Mouse (Mus musculus) forebrain, embryonic 11.5 days (tissue): ENCODE measurements around the gene Plin4. TPM values are rescaled to one million over a fixed set of nuclear protein-coding genes. Genes with fewer than 3 reads are reported as not detected.
A peak's percentile ranks its signal among the peaks of the same experiment; 100 is the strongest.

Experiments used
- ATAC-seq: fragments of 200-750 bp; cut with Nextera tagmentation; replicated peaks from 2 replicates; pipeline ENCODE4 v1.8.0; 2017; ENCODE audit warnings: moderate TSS enrichment; ENCODE audit not compliant: low FRiP score
- DNase-seq: peaks from one replicate; pipeline ENCODE4 v3.0.0-alpha.2; 2017; ENCODE audit warnings: low spot score
- H3K27ac ChIP-seq: fragments of 300-500 bp; sonication (generic); 2 replicates; pipeline ENCODE4 v1.5.1; 2014; ENCODE audit warnings: low read depth, low read length
- H3K27me3 ChIP-seq: fragments of 300-500 bp; sonication (generic); 2 replicates; pipeline ENCODE4 v1.6.1; 2014; ENCODE audit warnings: mild to moderate bottlenecking, low read length, mixed read lengths; ENCODE audit not compliant: control insufficient read depth, insufficient read depth
- H3K36me3 ChIP-seq: fragments of 300-500 bp; sonication (generic); 2 replicates; pipeline ENCODE4 v1.6.1; 2014; ENCODE audit warnings: mild to moderate bottlenecking, low read length, moderate library complexity, mixed read lengths; ENCODE audit not compliant: control insufficient read depth, insufficient read depth
- H3K4me1 ChIP-seq: fragments of 300-500 bp; sonication (generic); replicated peaks from 2 replicates; pipeline ENCODE4 v1.6.1; 2014; ENCODE audit warnings: low read length, mixed read lengths; ENCODE audit not compliant: control insufficient read depth, insufficient read depth
- H3K4me2 ChIP-seq: fragments of 300-500 bp; sonication (generic); 2 replicates; pipeline ENCODE4 v1.6.1; 2014; ENCODE audit warnings: low read depth, mild to moderate bottlenecking, low read length, moderate library complexity, mixed read lengths; ENCODE audit not compliant: severe bottlenecking
- H3K4me3 ChIP-seq: fragments of 300-500 bp; sonication (generic); 2 replicates; pipeline ENCODE4 v1.5.1; 2014; ENCODE audit warnings: low read depth, low read length
- H3K9ac ChIP-seq: fragments of 300-500 bp; sonication (generic); 2 replicates; pipeline ENCODE4 v1.6.1; 2014; ENCODE audit warnings: low read length
- H3K9me3 ChIP-seq: fragments of 300-500 bp; sonication (generic); 2 replicates; pipeline ENCODE4 v1.6.1; 2016; ENCODE audit warnings: low read length, mixed read lengths; ENCODE audit not compliant: control insufficient read depth
- WGBS: fragments of 180-500 bp; shearing (Covaris S2); extraction: QIAGEN DNeasy Blood & Tissue Kit; methylation state at CpG from one replicate; pipeline ENCODE4 v1.1.7; 2014; 5-methylcytosine and 5-hydroxymethylcytosine counted together
- polyA plus RNA-seq: library from polyadenylated mRNA; unstranded; fragments of >200 nt; fragmentation: Nextera tagmentation; extraction: Ambion mirVana; gene quantifications from 2 replicates; pipeline ENCODE4 v1.2.1, GENCODE M21; 2014

Gene Plin4
- polyA plus RNA-seq, 1 experiment from 2014 or later, result 0.07 TPM

DNA sequence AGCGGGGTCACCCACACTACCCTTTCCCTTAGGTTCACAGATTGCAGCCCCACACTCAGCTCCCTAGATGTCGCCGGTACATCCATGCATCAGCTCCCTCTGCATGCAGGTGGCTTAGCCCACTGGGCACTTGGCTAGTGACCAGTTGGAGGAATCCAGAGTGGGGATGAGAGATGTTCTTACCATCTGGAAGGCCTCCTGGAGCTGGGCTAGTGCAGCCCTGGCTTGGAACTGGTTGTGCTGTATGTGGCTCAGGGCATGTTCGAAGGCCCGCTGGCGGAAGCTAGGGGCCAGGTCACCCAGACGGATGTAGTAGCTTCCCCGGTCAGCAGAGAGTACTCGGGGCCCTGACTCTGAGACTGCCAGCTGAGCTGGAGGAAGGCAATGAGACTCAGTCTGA, 6.7 kb downstream of the Plin4 start:
- no peak overlapping the region for H3K4me3 ChIP-seq
- 97% methylated on average over 9 of the region's 9 CpGs for whole genome bisulfite sequencing
- ATAC-seq (no peak), DNase-seq (no peak)
- H3K36me3 ChIP-seq, result peaks cover 12% of the 10 kb centered on the region; the same call in 1 of the 2 replicates
- H3K27ac ChIP-seq, result no peak overlapping the region
- no peaks in the 10 kb centered on the region for H3K4me1 ChIP-seq
- H3K9me3 ChIP-seq, result no peaks in the 10 kb centered on the region
- no peaks in the 10 kb centered on the region for H3K27me3 ChIP-seq
- H3K4me2 ChIP-seq, result no peak overlapping the region
- H3K9ac ChIP-seq, result no peak overlapping the region

DNA sequence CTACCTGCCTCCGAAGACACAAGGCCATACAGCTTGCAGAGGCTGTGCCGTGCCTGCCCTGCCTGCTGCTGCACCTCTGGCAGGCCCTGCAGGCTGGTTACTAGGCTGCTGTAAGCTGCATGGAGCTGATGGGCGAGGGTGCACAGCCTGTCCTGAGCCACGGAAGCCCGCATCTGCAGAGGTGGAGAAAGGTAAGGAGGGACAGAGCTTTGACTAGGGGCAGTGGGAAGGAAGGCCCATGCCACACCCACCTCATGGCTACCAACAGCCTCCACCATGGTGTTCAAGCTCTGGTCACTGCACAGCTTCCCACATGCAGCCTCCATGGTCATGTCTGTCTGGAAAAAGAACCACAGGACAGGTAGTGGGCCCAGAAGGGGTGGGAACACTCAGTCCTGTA, 7.4 kb downstream of the Plin4 start:
- H3K9ac ChIP-seq, result no peak overlapping the region
- no peak overlapping the region for H3K4me3 ChIP-seq
- no peaks in the 10 kb centered on the region for H3K9me3 ChIP-seq
- peaks cover 14% of the 10 kb centered on the region; the same call in 1 of the 2 replicates for H3K36me3 ChIP-seq
- H3K27me3 ChIP-seq, result no peaks in the 10 kb centered on the region
- DNase-seq (peak; percentile 43), ATAC-seq (no peak)
- no peak overlapping the region for H3K27ac ChIP-seq
- H3K4me2 ChIP-seq, result no peak overlapping the region
- WGBS, result 91% methylated on average over 5 of the region's 5 CpGs
- no peaks in the 10 kb centered on the region for H3K4me1 ChIP-seq

DNA sequence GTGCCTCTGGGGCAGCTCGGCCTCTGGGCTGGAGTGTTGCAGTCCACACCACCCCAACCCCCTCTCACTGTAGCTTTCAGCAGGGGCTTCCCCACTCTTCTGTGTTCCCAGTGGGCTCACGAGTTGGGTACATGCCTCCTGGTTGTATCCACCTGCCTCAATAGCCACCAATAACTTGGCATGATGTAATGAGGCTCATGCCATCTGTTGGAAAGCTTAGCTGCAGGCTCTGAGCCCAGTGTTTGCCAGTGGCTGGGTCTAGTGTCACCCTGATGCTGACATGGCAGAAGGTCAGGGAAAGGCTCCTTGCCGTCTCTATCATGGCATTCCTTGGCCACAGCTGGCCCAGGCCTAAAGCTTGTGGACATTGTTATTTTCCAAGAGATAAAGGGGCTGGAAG, 8.8 kb downstream of the Plin4 start:
- DNase-seq (no peak), ATAC-seq (no peak)
- Histone ChIP-seq H3K4me1 (no peaks in the 10 kb centered on the region), H3K4me3 (no peak overlapping the region), H3K9ac (no peak overlapping the region), H3K4me2 (no peak overlapping the region), H3K9me3 (no peaks in the 10 kb centered on the region), H3K27me3 (no peaks in the 10 kb centered on the region), H3K27ac (no peak overlapping the region), H3K36me3 (peaks cover 22% of the 10 kb centered on the region)
- WGBS, result 95% methylated on average over 3 of the region's 3 CpGs

DNA sequence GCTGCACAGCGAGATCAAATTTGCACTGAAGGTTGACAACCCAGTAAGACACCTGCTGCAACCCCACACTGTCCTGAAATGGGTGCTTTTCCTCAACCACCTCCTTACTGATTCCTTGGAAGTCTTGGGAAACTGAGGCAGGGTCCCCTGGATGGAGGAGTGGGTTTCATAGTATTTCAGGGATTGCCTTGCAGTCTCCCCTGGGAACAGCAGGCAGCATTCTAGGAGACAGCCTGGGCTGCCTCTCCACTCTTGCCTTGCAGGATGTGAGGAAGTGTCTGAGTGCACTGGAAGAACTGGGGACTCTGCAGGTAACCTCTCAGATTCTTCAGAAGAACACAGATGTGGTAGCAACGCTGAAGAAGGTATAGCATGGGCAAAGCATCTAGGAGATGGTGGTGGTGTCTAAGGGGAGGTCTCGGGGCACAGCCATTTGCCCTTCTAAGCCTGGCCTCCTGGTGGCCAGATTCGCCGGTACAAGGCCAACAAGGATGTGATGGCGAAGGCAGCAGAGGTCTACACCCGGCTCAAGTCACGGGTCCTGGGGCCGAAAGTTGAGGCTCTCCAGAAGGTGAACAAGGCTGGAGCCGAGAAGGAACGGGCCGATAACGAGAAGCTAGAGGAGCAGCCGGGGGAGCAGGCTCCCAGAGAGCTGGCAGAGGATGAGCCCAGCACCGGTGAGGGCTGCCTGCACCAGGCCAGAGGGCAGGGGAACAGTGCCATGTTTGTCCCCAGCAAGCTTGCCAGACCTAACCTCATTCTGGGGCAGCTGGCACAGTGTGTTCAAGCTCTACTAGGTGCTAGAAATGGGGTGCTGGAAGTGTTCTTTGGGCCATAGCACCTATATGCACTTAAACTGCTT, 10.7 kb downstream of the Plin4 start:
- Histone ChIP-seq H3K9ac (no peak overlapping the region), H3K36me3 (peaks cover 22% of the 10 kb centered on the region), H3K4me2 (no peak overlapping the region), H3K27me3 (no peaks in the 10 kb centered on the region), H3K27ac (no peak overlapping the region), H3K4me3 (no peak overlapping the region), H3K4me1 (no peaks in the 10 kb centered on the region), H3K9me3 (no peaks in the 10 kb centered on the region)
- DNase-seq (peak; percentile 48), ATAC-seq (no peak)
- 94% methylated on average over 15 of the region's 15 CpGs for WGBS

DNA sequence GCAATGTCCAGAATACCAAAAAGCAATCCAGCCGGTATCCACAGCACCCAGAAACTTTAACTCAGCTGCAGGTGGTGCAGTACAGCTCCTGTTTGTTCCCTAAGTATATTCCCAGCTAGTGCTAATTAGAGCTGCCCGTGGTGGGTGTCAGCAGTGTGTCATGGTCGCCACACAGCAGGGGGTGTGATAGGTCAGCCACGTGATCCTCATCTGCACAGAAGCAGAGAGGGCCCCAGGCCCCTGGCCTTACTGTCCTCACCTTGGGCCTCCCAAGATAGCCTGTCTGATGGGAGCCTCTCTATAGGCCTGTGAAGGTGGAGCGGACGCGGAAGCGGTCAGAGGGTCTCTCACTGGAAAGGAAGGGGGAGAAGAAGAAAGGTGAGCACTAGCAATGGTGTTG, 11.4 kb downstream of the Plin4 start:
- ATAC-seq (no peak), DNase-seq (peak; percentile 47)
- 95% methylated on average over 8 of the region's 8 CpGs for WGBS
- Histone ChIP-seq H3K27ac (no peak overlapping the region), H3K27me3 (no peaks in the 10 kb centered on the region), H3K4me2 (no peak overlapping the region), H3K36me3 (peaks cover 22% of the 10 kb centered on the region), H3K4me1 (no peaks in the 10 kb centered on the region), H3K9ac (no peak overlapping the region), H3K4me3 (no peak overlapping the region), H3K9me3 (no peaks in the 10 kb centered on the region)

DNA sequence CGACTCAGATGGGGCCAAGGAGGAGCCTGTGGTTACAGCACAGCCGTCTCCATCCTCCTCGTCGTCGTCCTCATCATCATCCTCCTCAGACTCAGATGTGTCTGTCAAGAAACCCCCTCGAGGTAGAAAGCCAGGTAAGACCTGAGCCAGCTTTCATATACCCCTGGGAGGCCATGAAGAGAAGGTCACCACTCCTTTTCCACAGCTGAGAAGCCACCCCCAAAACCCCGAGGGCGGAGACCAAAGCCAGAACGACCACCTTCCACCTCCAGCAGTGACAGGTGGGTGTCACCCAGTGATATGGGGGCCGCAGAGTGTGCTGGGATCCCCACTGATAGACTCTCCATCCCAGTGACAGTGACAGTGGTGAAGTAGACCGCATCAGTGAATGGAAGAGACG, 12.7 kb downstream of the Plin4 start:
- no peak overlapping the region for H3K4me3 ChIP-seq

DNA sequence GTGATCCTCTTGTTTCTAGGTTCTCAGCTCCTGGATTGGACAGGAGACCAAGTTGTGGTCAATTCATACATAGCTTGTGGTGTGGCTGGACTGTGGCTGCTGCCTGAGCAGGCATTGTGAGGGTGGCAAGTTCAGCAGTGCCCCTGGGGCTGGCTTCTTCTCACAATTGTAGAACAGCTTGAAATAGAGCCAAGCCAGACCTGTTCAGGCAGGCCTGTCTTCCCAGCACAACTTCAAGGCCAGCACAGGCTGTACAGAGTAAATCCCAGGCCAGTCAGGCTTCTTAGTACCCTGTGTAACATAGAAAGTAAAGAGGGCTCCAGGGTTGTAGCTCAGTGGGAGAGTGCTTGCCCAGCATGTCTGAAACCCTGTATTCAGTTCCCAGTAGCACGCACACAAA, 16.8 kb downstream of the Plin4 start:
- no peak for ATAC-seq
- Histone ChIP-seq H3K9me3 (no peaks in the 10 kb centered on the region), H3K36me3 (peaks cover 9% of the 10 kb centered on the region), H3K27ac (no peak overlapping the region), H3K4me2 (no peak overlapping the region), H3K4me1 (no peaks in the 10 kb centered on the region), H3K27me3 (no peaks in the 10 kb centered on the region), H3K4me3 (no peak overlapping the region), H3K9ac (no peak overlapping the region)
- DNase-seq, result peak; percentile 41
- WGBS, result 89% methylated on average over 1 of the region's 1 CpGs

More for the DNA sequence above, 12.7 kb downstream of the Plin4 start:
- H3K27me3 ChIP-seq, result no peaks in the 10 kb centered on the region
- WGBS, result 92% methylated on average over 12 of the region's 12 CpGs
- no peak overlapping the region for H3K27ac ChIP-seq
- no peak overlapping the region for H3K4me2 ChIP-seq
- ATAC-seq (no peak), DNase-seq (peak; percentile 47)
- no peaks in the 10 kb centered on the region for H3K9me3 ChIP-seq
- no peaks in the 10 kb centered on the region for H3K4me1 ChIP-seq
- no peak overlapping the region for H3K9ac ChIP-seq
- H3K36me3 ChIP-seq, result peaks cover 22% of the 10 kb centered on the region

DNA sequence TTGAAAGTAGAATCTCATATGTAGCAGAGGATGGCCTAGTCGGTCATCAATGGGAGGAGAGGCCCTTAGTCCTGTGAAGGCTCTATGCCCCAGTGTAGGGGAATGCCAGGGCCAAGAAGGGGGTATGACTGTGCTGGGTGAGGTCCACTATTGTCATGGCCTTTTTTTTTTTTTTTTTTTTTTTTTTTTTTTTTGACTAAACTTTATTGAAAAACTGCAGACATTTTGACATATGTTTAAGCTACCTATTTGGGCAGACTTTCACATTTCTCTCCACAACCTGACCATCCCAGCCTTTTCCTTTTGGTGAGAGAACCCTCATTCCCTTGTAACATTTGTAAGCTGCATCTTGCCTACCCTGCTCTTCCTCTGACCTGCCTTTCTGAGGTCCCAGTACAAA, 17.3 kb downstream of the Plin4 start:
- no peak overlapping the region for H3K4me2 ChIP-seq
- no peak overlapping the region for H3K4me3 ChIP-seq
- H3K27ac ChIP-seq, result no peak overlapping the region
- no peaks in the 10 kb centered on the region for H3K9me3 ChIP-seq
- H3K4me1 ChIP-seq, result no peaks in the 10 kb centered on the region
- no peak overlapping the region for H3K9ac ChIP-seq
- no peak for DNase-seq
- ATAC-seq, result no peak
- peaks cover 8% of the 10 kb centered on the region for H3K36me3 ChIP-seq
- no peaks in the 10 kb centered on the region for H3K27me3 ChIP-seq
- 89% methylated on average over 1 of the region's 1 CpGs for WGBS
